Mouse (Mus musculus): ENCODE measurements around the gene Rxrb. TPM values are rescaled to one million over a fixed set of nuclear protein-coding genes. Genes with fewer than 3 reads are reported as not detected.

Rxrb gene
- polyA plus RNA-seq, 1 experiment from 2014 or later = 56.0 TPM

GRCm38 (mm10) chr17:34026917-34027655 is 4.5 kb upstream of the Rxrb start:
- Histone ChIP-seq H3K36me3 (peaks cover 32% of the 10 kb centered on the region), H3K4me2 (peak overlapping the region; percentile 97), H3K9ac (peak overlapping the region; percentile 64), H3K27me3 (no peaks in the 10 kb centered on the region), H3K4me1 (peaks cover 65% of the 10 kb centered on the region), H3K27ac (peak overlapping the region; percentile 87), H3K4me3 (peak overlapping the region; percentile 75), H3K9me3 (no peaks in the 10 kb centered on the region)
- ATAC-seq (ENCODE audit: borderline replicate concordance, extremely low read depth, low FRiP score, low TSS enrichment) = no peak
- WGBS = 9% methylated on average over 36 of the region's 36 CpGs

- H3K9me3 ChIP-seq = no peaks in the 10 kb centered on the region
- no peaks in the 10 kb centered on the region for H3K27me3 ChIP-seq
- H3K4me3 ChIP-seq = peak within 1 kb of the TSS; percentile 75
- peak within 1 kb of the TSS; percentile 97 for H3K4me2 ChIP-seq
- H3K27ac ChIP-seq = peak within 1 kb of the TSS; percentile 87
- WGBS = under 1% methylated on average over 46 of the region's 49 CpGs
- H3K36me3 ChIP-seq = peaks cover 28% of the 10 kb centered on the region
- H3K9ac ChIP-seq = peak within 1 kb of the TSS; percentile 64
- peak; percentile 72 for ATAC-seq (ENCODE audit: borderline replicate concordance, extremely low read depth, low FRiP score, low TSS enrichment)
- peaks cover 67% of the 10 kb centered on the region for H3K4me1 ChIP-seq
Measured at GRCm38 (mm10) chr17:34027656-34028223, 3.9 kb upstream of the Rxrb start, which contains the start of gene H2-Ke6. Gene H2-Ke6, minus strand, starts transcription at chr17:34028060.

- Histone ChIP-seq H3K9ac (no peak overlapping the region), H3K4me1 (peaks cover 74% of the 10 kb centered on the region), H3K4me3 (0 out of 2 replicates have a peak overlapping the region, but pooled peaks have one; percentile 75), H3K4me2 (peak overlapping the region; percentile 97), H3K9me3 (no peaks in the 10 kb centered on the region), H3K36me3 (peaks cover 23% of the 10 kb centered on the region), H3K27ac (peak overlapping the region; percentile 87; the same call in 1 of the 2 replicates), H3K27me3 (no peaks in the 10 kb centered on the region)
- no peak for ATAC-seq (ENCODE audit: borderline replicate concordance, extremely low read depth, low FRiP score, low TSS enrichment)
- 67% methylated on average over 17 of the region's 17 CpGs for WGBS
Measured at GRCm38 (mm10) chr17:34028501-34029149, 3.0 kb upstream of the Rxrb start.

- Histone ChIP-seq H3K4me3 (peak overlapping the region; percentile 73), H3K9me3 (no peaks in the 10 kb centered on the region), H3K27ac (no peak overlapping the region), H3K36me3 (peaks cover 29% of the 10 kb centered on the region), H3K9ac (peak overlapping the region; percentile 84; the same call in 1 of the 2 replicates), H3K27me3 (no peaks in the 10 kb centered on the region), H3K4me1 (peaks cover 70% of the 10 kb centered on the region), H3K4me2 (peak overlapping the region; percentile 93)
- 86% methylated on average over 18 of the region's 18 CpGs for WGBS
- ATAC-seq (ENCODE audit: borderline replicate concordance, extremely low read depth, low FRiP score, low TSS enrichment) = no peak
Measured at GRCm38 (mm10) chr17:34029150-34029889, 2.3 kb upstream of the Rxrb start.

GRCm38 (mm10) chr17:34029890-34030595 is 1.6 kb upstream of the Rxrb start:
- peak overlapping the region; percentile 93 for H3K4me2 ChIP-seq
- peaks cover 69% of the 10 kb centered on the region for H3K4me1 ChIP-seq
- no peaks in the 10 kb centered on the region for H3K9me3 ChIP-seq
- no peak for ATAC-seq (ENCODE audit: borderline replicate concordance, extremely low read depth, low FRiP score, low TSS enrichment)
- peak overlapping the region; percentile 96; the same call in 1 of the 2 replicates for H3K27ac ChIP-seq
- H3K27me3 ChIP-seq = no peaks in the 10 kb centered on the region
- peak overlapping the region; percentile 84 for H3K9ac ChIP-seq
- H3K36me3 ChIP-seq = peaks cover 32% of the 10 kb centered on the region
- H3K4me3 ChIP-seq = peak overlapping the region; percentile 73
- WGBS = 72% methylated on average over 21 of the region's 21 CpGs

- Histone ChIP-seq H3K9ac (peak overlapping the region; percentile 84), H3K9me3 (no peaks in the 10 kb centered on the region), H3K27ac (peak overlapping the region; percentile 96), H3K4me3 (peak overlapping the region; percentile 73), H3K4me2 (peak overlapping the region; percentile 93), H3K27me3 (no peaks in the 10 kb centered on the region), H3K36me3 (peaks cover 37% of the 10 kb centered on the region), H3K4me1 (peaks cover 61% of the 10 kb centered on the region)
- WGBS = 2% methylated on average over 20 of the region's 20 CpGs
- ATAC-seq (ENCODE audit: borderline replicate concordance, extremely low read depth, low FRiP score, low TSS enrichment) = peak; percentile 3; the same call in 1 of the 2 replicates
Measured at GRCm38 (mm10) chr17:34030861-34031326, 718 bp upstream of the Rxrb start.

- under 1% methylated on average over 34 of the region's 48 CpGs for WGBS
- Histone ChIP-seq H3K27me3 (no peaks in the 10 kb centered on the region), H3K36me3 (peaks cover 51% of the 10 kb centered on the region), H3K9me3 (no peaks in the 10 kb centered on the region), H3K27ac (peak overlapping the region; percentile 96), H3K4me1 (peaks cover 48% of the 10 kb centered on the region), H3K9ac (peak overlapping the region; percentile 82), H3K4me3 (peak overlapping the region; percentile 73), H3K4me2 (peak overlapping the region; percentile 93)
- ATAC-seq (ENCODE audit: borderline replicate concordance, extremely low read depth, low FRiP score, low TSS enrichment) = peak; percentile 37; the same call in 1 of the 2 replicates
Measured at GRCm38 (mm10) chr17:34032174-34032632, 591 bp downstream of the Rxrb start.

GRCm38 (mm10) chr17:34032806-34033205 is 1.2 kb downstream of the Rxrb start:
- no peaks in the 10 kb centered on the region for H3K27me3 ChIP-seq
- peak overlapping the region; percentile 93 for H3K4me2 ChIP-seq
- peak overlapping the region; percentile 82 for H3K9ac ChIP-seq
- WGBS = 43% methylated on average over 9 of the region's 9 CpGs
- H3K27ac ChIP-seq = peak overlapping the region; percentile 96
- no peak for ATAC-seq (ENCODE audit: borderline replicate concordance, extremely low read depth, low FRiP score, low TSS enrichment)
- peaks cover 44% of the 10 kb centered on the region for H3K4me1 ChIP-seq
- H3K4me3 ChIP-seq = peak overlapping the region; percentile 73
- no peaks in the 10 kb centered on the region for H3K9me3 ChIP-seq
- H3K36me3 ChIP-seq = peaks cover 57% of the 10 kb centered on the region

- Histone ChIP-seq H3K27ac (no peak overlapping the region), H3K4me2 (peak overlapping the region; percentile 93; the same call in 1 of the 2 replicates), H3K27me3 (peaks cover 5% of the 10 kb centered on the region; the same call in 1 of the 2 replicates), H3K4me1 (peaks cover 42% of the 10 kb centered on the region), H3K9me3 (no peaks in the 10 kb centered on the region), H3K4me3 (peak overlapping the region; percentile 73; the same call in 1 of the 2 replicates), H3K9ac (0 out of 2 replicates have a peak overlapping the region, but pooled peaks have one; percentile 82), H3K36me3 (peaks cover 55% of the 10 kb centered on the region)
- WGBS = 88% methylated on average over 9 of the region's 9 CpGs
- ATAC-seq (ENCODE audit: borderline replicate concordance, extremely low read depth, low FRiP score, low TSS enrichment) = no peak
Measured at GRCm38 (mm10) chr17:34033441-34033840, 1.8 kb downstream of the Rxrb start.

- peaks cover 42% of the 10 kb centered on the region for H3K4me1 ChIP-seq
- no peak overlapping the region for H3K4me3 ChIP-seq
- no peak for ATAC-seq (ENCODE audit: borderline replicate concordance, extremely low read depth, low FRiP score, low TSS enrichment)
- no peak overlapping the region for H3K4me2 ChIP-seq
- peaks cover 11% of the 10 kb centered on the region; the same call in 1 of the 2 replicates for H3K27me3 ChIP-seq
- H3K36me3 ChIP-seq = peaks cover 49% of the 10 kb centered on the region
- 71% methylated on average over 10 of the region's 10 CpGs for WGBS
- no peaks in the 10 kb centered on the region for H3K9me3 ChIP-seq
- no peak overlapping the region for H3K27ac ChIP-seq
- no peak overlapping the region for H3K9ac ChIP-seq
Measured at GRCm38 (mm10) chr17:34034064-34034463, 2.5 kb downstream of the Rxrb start.
